Mouse (Mus musculus): ENCODE results near the gene Tmem167.
"Not testable (repeated sequence)": the region's sequence is repeated elsewhere in the genome, so short reads cannot be mapped to it uniquely, and the experiment has no call there.

The Tmem167 gene

GRCm38 (mm10) chr13:90088962-90089824, at the start of gene Tmem167, which contains the start of gene Xrcc4:
Gene Tmem167, plus strand, starts transcription at chr13:90089123.
Gene Xrcc4, minus strand, starts transcription at chr13:90089608.
- DNase-seq, result peak; percentile 94

- no peak for DNase-seq
Observed at GRCm38 (mm10) chr13:90039613-90040012, 49.3 kb upstream of the Tmem167 start.

GRCm38 (mm10) chr13:90051735-90052134, 37.2 kb upstream of the Tmem167 start:
- DNase-seq, result no peak

- DNase-seq, result no peak
Observed at GRCm38 (mm10) chr13:90052408-90052807, 36.5 kb upstream of the Tmem167 start.

- no peak for DNase-seq
Observed at GRCm38 (mm10) chr13:90061877-90062276, 27.0 kb upstream of the Tmem167 start.

GRCm38 (mm10) chr13:90089825-90090183, 881 bp downstream of the Tmem167 start:
- no peak for DNase-seq

- no peak for DNase-seq
Observed at GRCm38 (mm10) chr13:90101514-90101913, 12.6 kb downstream of the Tmem167 start.

- DNase-seq, result no peak
Observed at GRCm38 (mm10) chr13:90106139-90106538, 17.2 kb downstream of the Tmem167 start.

- DNase-seq, result not testable (repeated sequence)
Observed at GRCm38 (mm10) chr13:90108746-90109145, 19.8 kb downstream of the Tmem167 start.

GRCm38 (mm10) chr13:90111681-90112080, 22.8 kb downstream of the Tmem167 start:
- no peak for DNase-seq

GRCm38 (mm10) chr13:90136156-90136910, 47.4 kb downstream of the Tmem167 start:
- no peak for DNase-seq

- no peak for DNase-seq
Observed at GRCm38 (mm10) chr13:90141681-90142080, 52.8 kb downstream of the Tmem167 start.

- DNase-seq, result no peak
Observed at GRCm38 (mm10) chr13:90143245-90143644, 54.3 kb downstream of the Tmem167 start.

- no peak for DNase-seq
Observed at GRCm38 (mm10) chr13:90151881-90152280, 63.0 kb downstream of the Tmem167 start.

GRCm38 (mm10) chr13:90152536-90153273, 63.8 kb downstream of the Tmem167 start:
- no peak for DNase-seq

- DNase-seq, result no peak
Observed at GRCm38 (mm10) chr13:90164147-90164546, 75.2 kb downstream of the Tmem167 start.

GRCm38 (mm10) chr13:90167044-90167443, 78.1 kb downstream of the Tmem167 start:
- DNase-seq, result no peak

- no peak for DNase-seq
Observed at GRCm38 (mm10) chr13:90170100-90170781, 81.3 kb downstream of the Tmem167 start.

GRCm38 (mm10) chr13:90170782-90171179, 81.9 kb downstream of the Tmem167 start:
- no peak for DNase-seq

- no peak for DNase-seq
Observed at GRCm38 (mm10) chr13:90171390-90171789, 82.5 kb downstream of the Tmem167 start.

GRCm38 (mm10) chr13:90175662-90176061, 86.7 kb downstream of the Tmem167 start:
- no peak for DNase-seq

GRCm38 (mm10) chr13:90182262-90182661, 93.3 kb downstream of the Tmem167 start:
- no peak for DNase-seq

GRCm38 (mm10) chr13:90183536-90183935, 94.6 kb downstream of the Tmem167 start:
- DNase-seq, result no peak

All from liver (tissue).